Mouse (Mus musculus) telencephalon, adult 2 months (tissue): Measurements from ENCODE around the gene Fastk.
A peak's percentile ranks its signal among the peaks of the same experiment; 100 is the strongest.

Experiments used
- DNase-seq: peaks from one replicate; pipeline ENCODE4 v3.0.0-alpha.2; 2011; ENCODE audit warnings: low read depth, low spot score

Gene Fastk

DNA sequence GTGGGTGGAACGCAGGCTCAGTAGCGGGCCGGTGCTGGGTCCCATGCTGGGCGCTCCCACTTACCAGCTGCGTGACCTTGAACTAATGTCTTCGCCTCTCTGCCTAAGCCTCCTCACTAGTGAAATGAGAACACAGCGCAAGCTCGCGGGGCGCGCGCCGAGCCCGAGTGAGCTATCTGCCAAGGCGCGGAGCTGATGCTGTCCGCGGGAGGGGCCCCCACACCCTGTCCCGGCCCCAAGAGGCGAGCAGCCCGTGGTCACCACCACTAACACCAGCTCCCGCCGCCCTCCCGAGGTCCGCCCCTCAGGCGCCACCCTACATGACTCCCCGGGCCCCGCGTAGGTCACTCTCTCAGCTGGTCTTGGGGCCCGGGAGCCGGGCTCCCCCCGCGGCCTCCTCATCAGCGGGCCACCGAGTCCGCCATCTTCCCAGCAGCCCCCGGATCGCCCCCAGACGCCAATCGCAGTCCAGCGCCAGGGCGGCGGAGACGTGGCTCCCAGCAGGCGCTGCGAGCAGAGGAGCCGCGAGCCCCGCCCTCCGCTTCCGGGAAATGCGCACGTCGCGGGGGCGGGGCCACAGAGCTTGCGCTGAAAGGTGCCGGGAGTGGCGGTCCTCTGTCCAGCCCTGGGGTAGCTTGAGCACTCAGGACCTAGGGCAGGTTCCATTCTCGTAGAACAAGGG, at the start of gene Fastk:
Gene Fastk, minus strand, starts transcription at position 542 of the 682 bp plus-strand sequence.
- DNase-seq = peak; percentile 88

DNA sequence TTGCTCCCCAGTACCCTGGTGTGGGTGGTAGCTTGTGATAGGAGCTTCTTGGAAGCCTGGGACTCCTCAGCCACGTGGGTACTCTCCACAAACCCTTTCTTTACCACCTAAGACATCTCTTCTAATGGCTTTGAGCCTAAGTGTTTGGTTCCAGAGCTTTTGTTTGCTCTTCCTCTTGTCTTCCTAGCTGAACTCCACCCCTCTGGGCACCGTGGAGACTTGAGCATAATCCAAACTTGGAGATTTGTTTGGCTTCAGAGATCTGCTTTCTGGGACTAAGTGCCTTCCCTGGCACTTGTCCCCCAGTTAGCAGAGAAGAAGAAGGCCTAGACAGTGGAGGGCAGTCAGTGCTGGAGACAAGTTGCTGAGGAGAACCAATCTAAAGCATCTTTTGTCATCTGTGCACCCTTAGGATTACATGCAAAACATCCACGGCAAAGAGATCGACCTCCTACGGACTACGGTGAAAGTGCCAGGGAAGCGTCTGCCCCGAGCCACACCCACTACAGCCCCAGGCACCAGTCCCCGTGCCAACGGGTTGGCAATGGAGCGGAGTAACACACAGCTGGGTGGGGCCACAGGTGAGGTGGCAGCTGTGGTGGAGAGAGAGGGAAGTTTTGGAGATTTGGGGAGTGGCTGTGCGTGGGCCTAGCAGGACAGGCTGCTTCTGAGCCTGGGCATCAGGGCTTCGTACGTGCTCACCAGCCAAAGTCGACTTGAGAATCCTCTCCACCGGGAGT, 47.6 kb upstream of the Fastk start:
- no peak for DNase-seq

DNA sequence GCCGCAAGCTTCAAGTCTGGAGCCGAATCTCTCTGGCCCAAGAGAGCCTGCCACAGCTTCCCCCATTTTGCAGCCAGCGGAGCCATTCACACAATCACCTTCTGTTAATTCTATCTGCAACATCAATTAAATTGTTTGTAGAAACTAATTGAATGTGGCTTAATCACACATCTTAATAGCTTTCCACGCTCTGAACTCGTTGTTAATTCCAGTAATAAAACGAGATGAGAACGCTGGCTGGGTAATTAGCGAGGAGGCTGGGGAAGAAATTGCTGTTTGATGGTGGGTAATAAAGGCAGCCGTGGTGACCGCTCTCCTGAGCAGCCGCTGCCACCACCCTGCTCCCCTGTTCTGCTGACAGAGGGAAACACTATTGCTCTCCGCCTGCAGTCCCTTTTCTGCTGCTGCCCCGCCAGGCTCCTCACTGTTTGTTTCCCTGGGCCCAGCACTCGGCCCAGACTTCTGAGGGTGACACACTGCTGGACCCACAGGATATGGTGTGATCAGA, 45.4 kb upstream of the Fastk start:
- no peak for DNase-seq

DNA sequence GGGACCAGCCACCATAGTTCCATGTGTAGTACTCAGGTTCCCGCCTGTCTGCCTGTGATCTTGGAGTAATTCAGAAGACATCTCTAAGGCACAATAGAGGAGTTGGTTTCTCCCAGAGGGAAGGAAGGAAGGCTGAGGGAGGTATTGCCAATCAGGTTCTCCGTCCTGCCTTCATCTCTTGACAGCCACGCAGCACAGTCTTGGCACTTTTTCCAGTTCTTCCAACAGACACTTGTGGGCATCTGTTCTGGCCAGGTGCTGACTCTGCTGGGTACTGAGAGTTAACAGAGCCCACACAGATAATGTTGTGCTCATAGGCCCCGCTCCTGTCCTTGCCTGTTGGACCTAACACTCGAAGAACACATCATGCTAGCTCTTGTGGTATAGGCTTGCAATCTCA, 41.7 kb upstream of the Fastk start:
- no peak for DNase-seq

DNA sequence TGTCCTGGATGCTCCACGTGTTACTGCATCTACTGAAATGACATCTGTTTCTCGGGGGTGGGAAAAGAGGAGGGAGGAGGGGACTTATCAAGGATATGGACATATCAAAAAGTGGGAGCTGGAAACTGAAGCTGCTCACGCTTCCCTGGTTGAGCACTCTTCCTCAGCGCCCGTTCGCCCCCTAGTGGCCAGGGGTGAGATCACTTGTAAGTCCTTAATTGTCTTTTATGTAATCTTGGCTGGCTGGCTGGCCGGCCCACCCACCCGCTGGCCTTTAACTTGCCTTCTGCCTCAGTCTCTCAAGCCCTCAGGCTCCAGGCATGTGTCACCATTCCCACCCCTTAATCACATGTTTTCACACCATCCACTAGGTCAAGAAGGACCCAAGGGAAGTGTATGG, 41.0 kb upstream of the Fastk start:
- peak; percentile 81 for DNase-seq

DNA sequence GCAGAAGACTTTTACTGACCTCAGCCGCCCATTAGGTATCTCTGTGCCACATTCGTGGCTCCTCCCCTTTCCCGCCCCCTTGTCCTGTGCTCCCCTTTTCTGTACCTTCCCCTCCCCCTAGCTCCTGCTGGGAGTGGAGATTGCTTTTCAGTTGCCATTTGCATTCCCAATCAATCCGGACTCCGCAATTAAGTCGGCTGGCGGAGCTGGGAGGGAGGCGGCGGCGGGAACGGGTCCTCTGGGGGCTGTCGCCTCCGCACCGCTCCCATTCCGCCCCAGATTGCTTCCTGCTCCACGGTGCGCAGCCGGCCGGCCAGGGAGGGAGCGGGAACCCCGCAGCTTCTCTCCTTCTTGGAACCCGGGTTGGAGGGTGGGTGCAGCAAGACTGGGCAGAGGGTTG, 39.9 kb upstream of the Fastk start:
- no peak for DNase-seq

DNA sequence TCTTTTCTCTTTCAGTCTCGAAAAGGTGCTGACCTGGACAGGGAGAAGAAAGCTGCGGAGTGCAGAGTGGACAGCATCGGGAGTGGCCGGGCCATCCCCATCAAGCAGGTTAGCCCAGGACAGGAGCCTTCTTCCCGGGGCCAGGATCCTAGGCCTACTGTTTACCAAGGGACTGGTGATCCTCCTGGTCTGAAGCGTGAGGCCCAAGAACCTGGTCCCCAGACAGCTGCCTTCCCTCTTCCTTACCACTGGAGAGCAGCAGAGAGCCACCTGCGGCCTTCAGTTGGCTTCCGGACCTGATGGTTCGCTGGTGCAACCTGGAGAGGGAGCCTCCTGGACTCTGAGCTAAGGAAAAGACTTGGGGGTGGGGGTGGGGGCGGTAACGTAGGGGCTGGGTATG, 38.2 kb upstream of the Fastk start:
- peak; percentile 64 for DNase-seq

DNA sequence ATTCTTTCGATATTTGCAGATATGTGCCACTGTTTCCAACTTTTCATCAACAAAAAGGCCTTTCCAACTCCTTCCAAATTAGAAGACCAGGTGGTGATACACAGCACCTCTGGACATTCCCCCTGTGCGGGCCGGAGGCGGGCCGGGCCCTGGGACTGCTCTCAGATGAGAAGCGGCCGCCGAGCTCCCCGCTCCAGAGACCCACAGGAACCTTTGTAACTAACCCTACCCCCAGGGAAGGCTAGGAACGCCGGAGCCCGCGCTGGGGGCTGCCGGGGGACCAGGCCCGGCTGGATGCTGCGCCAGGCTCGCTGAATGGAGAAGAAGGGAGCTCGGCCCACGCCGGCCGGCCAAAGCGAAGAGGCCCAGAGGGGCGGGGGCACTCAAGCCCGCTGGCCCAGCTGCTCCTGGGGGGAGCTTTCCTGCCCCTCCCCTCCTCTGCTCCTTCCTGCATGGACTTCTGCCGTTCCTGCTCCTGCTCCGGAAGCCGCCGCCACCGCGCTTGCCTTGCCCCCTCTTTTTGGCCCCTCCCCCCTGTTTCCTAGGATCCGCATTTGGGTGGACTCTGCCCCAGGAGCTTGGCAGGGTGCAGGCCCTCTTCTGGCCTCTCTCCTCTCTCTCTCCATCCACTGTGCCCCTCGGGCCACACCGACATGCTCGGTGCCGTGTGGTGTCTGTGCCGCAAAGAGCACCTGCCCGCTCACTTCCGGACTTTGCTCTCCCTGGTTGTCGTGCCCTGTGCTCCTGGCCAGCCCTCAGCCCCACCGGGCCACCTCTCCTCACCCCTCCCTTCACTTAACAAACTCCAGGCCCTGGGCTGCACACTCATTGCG, 37.4 kb upstream of the Fastk start:
- DNase-seq = no peak

DNA sequence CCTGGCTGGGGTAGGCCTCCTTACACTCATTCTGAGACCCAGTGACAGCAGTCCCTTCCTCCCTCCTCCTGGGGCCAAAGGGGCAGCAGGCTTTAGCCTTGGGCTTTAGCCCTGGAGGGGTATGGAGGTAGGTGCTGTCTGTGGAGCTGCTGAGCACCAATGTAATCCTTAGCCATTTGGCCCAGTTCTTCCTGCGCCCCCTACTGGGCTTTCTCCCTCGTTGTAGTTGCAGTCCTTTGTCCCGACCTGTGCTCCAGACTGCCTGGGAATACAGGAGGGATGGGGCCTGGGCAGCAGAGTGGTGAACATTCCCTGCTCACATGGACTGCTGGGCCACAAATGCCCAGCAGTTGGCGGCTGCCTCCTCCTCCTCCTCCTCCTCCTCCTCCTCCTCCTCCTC, 36.6 kb upstream of the Fastk start:
- DNase-seq = no peak

DNA sequence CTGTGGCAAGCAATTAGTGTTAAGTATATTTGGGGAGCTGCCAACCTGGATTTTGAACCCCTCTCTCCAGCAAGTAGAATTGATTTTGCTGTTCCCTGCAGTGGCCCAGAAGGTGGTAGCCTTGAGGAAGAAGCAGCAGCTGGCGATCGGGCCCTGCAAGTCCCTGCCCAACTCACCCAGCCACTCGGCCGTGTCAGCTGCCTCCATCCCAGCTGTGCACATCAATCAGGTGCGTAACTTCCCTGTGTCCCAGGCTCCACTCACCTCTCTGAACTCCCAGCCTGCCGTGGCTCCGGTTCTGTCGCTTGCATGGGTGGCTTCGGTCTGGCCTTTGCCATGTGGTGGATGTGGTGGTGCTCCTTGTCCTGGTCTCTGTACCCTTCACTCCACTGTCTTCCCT, 32.8 kb upstream of the Fastk start:
- no peak for DNase-seq

DNA sequence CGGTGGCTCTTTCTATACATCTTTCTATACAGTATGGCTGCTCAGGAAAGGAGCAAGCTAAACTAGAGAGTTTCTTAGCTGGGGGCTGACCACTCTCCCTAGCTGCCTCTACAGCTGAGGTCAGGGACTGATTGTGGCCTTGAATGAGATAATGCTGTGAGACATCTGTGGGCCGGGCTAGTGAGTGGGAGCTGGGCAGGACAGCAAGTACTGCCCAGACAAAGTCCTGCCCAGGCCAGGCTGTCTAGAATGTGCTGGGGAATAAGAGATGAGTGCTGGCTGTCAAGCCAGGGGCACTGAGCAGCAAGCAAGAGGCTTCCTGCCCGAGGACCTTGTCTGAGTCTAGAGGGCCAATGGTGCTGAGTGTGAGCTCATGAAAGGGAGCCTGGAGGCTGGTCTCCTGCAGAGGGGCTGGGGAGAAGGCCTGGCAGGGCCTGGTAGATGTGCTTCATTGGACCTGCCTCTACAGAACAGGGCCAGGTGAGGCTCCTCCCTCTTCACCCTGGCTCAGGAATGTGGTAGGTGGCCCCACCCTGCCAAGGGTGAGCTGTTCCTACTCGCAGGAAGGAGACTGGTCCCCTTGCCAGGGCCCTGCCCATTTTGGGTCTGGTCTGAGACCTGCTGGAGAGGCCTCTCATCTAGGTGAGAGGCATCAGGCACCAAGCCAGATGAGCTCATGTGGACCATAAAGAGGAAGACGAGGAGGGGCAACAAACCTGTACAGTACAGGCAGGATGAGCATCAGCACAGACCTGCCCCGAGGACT, 30.6 kb upstream of the Fastk start:
- no peak for DNase-seq

DNA sequence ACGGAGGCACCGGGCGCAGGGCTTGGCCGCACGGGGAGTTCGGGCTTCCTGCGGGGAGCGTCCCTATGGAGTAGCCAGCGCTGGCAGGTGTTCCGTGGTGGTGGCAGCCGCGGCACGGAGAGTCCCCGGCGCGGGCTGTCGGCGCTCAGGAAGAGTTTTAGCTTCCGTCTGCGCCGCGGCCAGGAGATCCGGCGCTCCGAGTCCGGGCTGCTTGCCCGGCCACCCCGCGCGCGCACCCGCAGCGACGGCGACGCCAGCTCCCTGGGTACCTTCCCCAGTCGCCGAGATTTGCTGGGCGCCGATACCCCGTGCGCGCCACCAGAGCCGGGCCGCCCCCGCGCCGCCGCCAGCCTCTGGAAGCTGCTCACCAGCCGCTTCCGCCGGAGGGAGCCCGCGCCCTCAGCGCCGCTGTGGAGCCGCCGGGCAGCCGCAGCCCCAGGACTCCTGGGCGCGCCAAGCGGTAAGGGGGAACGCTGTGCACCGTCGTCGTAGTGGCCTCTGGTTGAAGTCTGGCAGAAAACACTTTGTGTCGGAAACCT, 29.7 kb upstream of the Fastk start:
- DNase-seq = no peak

DNA sequence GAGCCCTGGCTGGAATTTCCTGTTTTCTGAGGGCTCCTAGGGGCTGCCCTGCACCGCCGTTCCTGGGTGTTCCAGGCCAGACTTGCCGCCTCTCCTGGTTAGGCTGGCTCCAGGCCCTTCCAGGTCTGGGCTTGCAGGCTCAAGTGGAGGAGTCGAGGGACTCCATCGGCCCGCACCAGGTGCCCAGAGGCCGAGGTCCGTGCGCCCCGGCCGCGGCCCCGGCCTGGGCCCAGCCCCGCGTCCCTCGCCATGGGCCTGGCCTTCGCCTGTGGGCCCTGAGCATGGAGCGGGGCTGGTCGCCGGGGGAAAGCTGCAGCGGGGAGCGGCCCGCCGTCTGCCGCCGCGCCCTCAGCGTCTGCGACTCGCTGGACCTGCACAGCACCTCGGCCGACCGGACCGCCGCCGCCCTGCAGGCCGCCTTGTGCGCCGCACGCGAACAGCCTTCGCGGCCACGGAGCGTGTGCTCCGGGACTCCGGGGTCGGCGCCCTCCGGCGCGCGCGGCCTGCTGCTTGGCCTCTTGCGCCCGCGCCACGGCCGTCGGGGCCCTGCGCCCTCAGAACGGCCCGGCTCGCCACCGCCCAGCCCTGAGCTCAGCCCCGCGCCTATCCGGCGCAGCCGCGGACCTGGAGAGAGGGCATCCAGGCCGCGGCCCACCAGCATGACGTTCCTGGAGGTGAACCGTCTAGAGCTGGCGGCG, 29.1 kb upstream of the Fastk start:
- no peak for DNase-seq

DNA sequence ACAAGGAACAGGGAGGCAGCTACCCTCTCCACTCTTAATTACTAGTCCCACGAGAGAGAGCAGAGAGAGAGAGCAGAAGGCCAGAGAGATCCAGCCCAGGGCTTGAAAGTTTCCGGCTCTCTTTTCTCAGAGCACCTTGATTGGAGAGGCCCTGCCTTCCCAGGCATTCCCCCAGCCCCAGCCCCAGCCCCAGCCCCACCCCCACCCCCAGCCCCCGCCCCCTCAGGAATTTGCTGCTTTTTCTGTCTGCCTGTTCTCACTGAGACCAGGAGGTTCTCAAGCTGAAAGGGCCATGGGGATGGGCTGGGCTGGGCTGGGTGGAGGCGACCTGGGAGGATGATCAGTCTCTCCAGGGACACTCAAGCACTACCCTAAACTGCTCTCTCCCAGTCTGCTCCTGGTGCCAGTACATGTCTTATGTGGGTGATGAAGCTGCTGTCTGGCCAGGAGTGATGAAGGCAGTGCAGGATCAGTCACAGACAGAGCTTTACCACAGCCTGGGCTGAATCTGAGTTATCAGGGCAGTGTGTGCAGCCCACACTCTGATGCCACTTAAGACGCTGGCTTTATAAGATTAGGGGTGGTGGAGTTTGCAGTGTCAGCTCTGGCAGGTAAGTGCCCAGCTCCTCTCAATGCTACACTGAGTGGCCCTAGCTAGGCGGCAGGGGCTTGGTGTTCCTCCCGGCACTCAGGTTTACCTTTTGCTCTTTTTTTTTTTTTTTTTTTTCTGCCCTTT, 28.0 kb upstream of the Fastk start:
- no peak for DNase-seq

DNA sequence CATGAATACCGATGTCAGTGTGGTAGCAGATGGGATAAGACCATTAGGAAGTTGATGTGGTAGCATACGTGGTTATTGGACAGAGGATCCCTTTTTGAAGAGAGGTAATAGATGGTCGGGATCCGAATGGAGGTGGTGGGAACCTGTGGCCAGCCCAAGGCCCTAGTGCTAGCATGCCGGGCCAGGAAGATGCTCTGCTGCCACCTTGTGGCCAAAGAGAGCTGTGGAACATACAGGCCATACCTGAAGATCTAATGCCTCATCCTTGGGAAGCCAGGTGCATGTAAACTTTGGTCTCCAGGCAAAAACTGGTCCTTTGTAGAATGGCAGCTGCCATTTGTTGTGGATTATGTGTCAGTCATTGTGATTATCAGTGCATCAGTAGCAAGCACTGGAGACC, 25.5 kb upstream of the Fastk start:
- DNase-seq = no peak

DNA sequence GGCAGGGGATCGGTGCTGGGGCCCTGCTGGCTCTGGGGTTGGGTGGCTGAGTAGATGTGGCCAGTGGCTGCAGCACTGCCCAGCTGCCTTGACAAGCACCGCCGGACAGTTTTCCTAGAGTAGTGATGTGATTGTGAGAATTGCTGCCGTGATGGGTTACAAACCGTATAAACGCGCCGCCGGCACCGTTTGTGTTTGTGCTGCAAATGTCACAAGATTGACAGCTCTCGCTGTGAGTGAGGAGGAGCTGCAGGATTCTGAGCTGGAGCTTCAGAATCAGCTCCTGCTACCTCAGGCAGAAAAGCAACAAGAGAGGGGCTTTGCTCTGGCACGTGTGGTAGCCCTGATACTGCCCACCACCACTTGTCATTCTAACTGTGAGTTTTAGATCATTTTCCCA, 21.7 kb upstream of the Fastk start:
- no peak for DNase-seq

DNA sequence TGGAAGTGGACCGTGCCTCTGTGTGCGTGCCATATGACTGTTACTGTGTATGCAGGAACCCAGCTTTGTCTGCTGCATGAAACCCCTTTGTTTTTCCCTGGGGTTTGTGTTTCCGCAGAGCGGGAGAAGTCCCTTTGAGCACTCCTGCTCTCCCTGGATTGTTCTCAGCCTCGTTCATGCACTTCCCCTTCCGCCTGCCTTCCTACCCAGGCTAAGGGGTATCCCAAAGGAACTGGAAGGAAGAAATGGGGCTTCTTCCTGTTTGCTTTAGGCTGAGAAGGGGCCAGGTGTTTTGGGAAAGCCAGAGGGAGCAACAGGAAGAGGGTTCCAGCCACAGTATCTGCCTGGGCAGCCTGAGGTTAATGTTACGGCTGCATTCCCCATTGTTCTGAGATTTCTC, 10.5 kb upstream of the Fastk start:
- no peak for DNase-seq

DNA sequence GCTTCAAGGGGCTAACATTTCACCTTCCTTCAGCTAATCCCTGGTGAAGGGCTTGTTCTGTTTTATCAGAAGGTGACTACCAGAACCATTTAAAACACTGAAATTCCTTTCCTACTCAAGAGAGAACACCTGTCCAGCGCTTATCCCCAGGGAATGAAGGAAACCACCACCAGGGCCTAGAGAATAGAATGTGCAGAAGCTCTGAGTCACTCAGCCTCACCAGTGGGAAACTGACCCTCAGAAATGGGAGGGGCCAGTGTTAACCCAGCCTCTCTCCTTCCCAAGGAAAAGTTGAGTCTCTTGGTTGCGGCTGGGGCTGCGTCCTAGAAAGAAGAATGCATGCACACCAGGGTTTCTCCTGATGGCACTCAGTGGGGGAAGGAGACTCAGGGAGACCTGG, 10.0 kb upstream of the Fastk start:
- DNase-seq = no peak

DNA sequence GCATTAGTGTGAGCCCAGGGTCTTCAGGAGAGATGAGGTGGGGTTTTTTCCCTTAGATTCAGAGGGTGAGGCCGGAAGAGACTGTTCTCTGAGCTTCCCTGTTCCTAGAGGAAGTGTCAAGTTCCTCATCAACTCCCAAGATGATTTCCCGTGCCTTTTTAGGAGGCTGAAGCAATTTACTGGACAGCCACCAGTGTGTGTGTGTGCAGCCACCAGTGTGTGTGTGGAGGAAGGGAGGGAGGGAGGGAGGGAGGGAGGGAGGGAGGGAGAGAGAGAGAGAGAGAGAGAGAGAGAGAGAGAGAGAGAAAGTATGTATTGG, 8.9 kb upstream of the Fastk start:
- no peak for DNase-seq

DNA sequence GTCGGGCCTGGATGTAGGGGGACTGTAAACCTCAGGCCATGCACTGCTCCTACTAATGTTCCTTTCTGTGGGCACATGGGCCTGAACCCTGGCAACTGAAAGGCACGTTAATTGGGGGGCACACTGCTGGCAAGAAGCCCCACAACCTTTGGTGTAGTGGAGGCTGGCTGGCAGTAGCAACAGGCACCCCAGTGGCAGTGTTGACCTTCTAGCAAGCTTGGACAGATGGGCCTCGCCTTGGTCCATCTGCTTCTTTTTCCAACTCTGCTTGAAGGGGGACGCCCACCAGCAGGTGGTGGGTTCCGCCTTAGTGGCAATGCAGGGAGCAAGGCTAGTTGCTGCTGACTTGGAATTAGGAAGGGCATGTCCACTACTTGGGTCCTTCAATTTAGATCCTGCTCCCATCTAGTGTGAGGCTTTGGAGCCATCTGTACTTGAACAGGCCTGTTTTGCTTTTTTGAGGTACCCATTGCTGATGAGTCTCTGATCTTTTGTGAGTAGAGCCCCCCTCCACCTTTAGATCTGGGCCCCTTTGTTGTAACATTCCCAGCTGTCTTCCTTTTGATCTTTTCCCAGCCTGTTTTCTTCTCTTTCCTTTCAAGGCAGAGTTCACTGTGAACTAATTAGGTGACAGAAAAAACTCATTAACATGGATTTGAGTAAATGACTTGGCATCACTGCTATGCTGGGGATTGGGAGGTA, 8.3 kb upstream of the Fastk start:
- DNase-seq = no peak
